Mouse (Mus musculus) lung, postnatal 0 days (tissue): ENCODE data around the gene Nicn1.
"Not testable (repeated sequence)": the region's sequence is repeated elsewhere in the genome, so short reads cannot be mapped to it uniquely, and the experiment has no call there.

Experiments used
- CTCF ChIP-seq: IDR thresholded peaks from 2 replicates; pipeline ENCODE4 v1.5.1; 2016; ENCODE audit warnings: antibody characterized with exemption, mild to moderate bottlenecking
- EP300 ChIP-seq: IDR thresholded peaks from 2 replicates; pipeline ENCODE4 v1.6.1; 2016; ENCODE audit warnings: antibody characterized with exemption, mild to moderate bottlenecking, control low read depth

GRCm38 (mm10) chr9:108287526-108288238 lies 2.5 kb upstream of the Nicn1 start:
- TF ChIP-seq CTCF, EP300: not testable (repeated sequence)
